Mouse (Mus musculus) neutrophil, adult 59 days (primary cell): ENCODE data around the gene Olfr1511. TPM values are rescaled to one million over a fixed set of nuclear protein-coding genes. Genes with fewer than 3 reads are reported as not detected.

ENCODE experiments used
- total RNA-seq, 2 experiments: library from RNA; stranded (reverse); gene quantifications; 1 replicate in 1 of 2; 2 replicates in 1 of 2; pipeline ENCODE4 v1.2.4; 2023

The Olfr1511 gene
- not detected for total RNA-seq

GRCm38 (mm10) chr14:52397279-52397678 lies at the start of gene Olfr1511:
Gene Olfr1511 (minus strand): TSS chr14:52397379.

GRCm38 (mm10) chr14:52442690-52443089 lies 45.5 kb upstream of the Olfr1511 start, which contains the start of gene Olfr1509:
Gene Olfr1509 (plus strand): TSS chr14:52442990.

GRCm38 (mm10) chr14:52414273-52414672 lies 17.1 kb upstream of the Olfr1511 start, which contains the start of gene Olfr1510:
Gene Olfr1510 (minus strand): TSS chr14:52414373.

GRCm38 (mm10) chr14:52379068-52379467 lies 18.1 kb downstream of the Olfr1511 start, which contains the start of gene Olfr1512:
Gene Olfr1512 (minus strand): TSS chr14:52379168.

GRCm38 (mm10) chr14:52356308-52356707 lies 40.9 kb downstream of the Olfr1511 start, which contains the start of gene Olfr1513:
Gene Olfr1513 (minus strand): TSS chr14:52356408.

Other genes starting within 250 kb of the Olfr1511 start
- gene Supt16, start 200.0 kb downstream of the Olfr1511 start, total RNA-seq = 10 to 100 TPM; 51.3 to 54.7 TPM
- 100 to 1,000 TPM; 105 to 113 TPM for gene Chd8, start 139.6 kb downstream of the Olfr1511 start, total RNA-seq
- 100 to 1,000 TPM; 118 TPM for gene Tox4, start 118.2 kb downstream of the Olfr1511 start, total RNA-seq
- 1 to 10 TPM; 3.5 to 4.2 TPM for gene Rab2b, start 117.8 kb downstream of the Olfr1511 start, total RNA-seq
- gene Mettl3, start 92.3 kb downstream of the Olfr1511 start, total RNA-seq = 10 to 100 TPM; 20.7 to 24.2 TPM
- gene Sall2, start 68.6 kb downstream of the Olfr1511 start, total RNA-seq = under 1 TPM; 0.24 to 0.33 TPM
- gene Olfr1513, start 41.0 kb downstream of the Olfr1511 start, total RNA-seq = not detected
- gene Olfr1512, start 18.2 kb downstream of the Olfr1511 start, total RNA-seq = not detected
- gene Olfr1510, start 17.0 kb upstream of the Olfr1511 start, total RNA-seq = not detected
- not detected for gene Olfr1509, start 45.6 kb upstream of the Olfr1511 start, total RNA-seq
- not detected for gene Olfr1508, start 70.1 kb upstream of the Olfr1511 start, total RNA-seq
- not detected for gene Olfr1507, start 98.4 kb upstream of the Olfr1511 start, total RNA-seq